In the genomic region with DNA sequence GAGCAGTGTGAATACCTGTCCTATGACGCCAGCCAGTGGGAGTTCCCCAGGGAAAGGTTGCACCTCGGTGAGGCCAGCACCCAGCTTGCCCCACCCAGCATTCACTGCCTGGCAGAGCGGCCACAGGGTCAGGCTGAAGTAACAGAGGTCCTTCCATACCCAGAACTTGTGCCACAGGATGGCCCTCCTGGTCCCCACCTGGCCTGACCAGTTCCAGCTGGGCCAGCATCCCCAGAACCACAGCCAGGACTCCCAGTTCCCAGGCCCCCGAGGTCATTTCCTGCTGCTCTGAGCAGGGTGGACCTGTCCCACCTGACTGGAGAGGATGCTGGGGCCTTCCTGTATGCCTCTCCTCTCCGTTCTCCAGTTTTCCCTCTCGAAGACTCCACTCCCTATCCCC, we compare ENCODE assay signal across 26 mouse cellular contexts. TPM values are rescaled to one million over a fixed set of nuclear protein-coding genes. Genes with fewer than 3 reads are reported as not detected.
A peak's percentile ranks its signal among the peaks of the same experiment; 100 is the strongest.
DNase-seq lines count a peak whose midpoint lies in the region; ATAC-seq and TF ChIP-seq lines count a peak whose summit lies in the region.
"Had no signal": no experiment of that assay in that cellular context is flagged by ENCODE, and none has a peak within 500 bp of the region (broad histone marks: within the 10 kb centered on the region; RNA-seq: fewer than 3 reads in every experiment).

No protein-coding gene starts in this region.

- no peak for TF ChIP-seq EP300 in stomach, postnatal 0 days (optimal IDR thresholded peaks at IDR 0.05)

- no peak overlapping the region for H3K4me2 ChIP-seq in midbrain, embryonic 12.5 days (replicated peaks)
- no peak overlapping the region for H3K4me2 ChIP-seq in midbrain, postnatal 0 days (ENCODE audit: low read depth, low read length, poor library complexity, severe bottlenecking)
- no peak overlapping the region for H3K4me2 ChIP-seq in stomach, postnatal 0 days (replicated peaks; ENCODE audit: low read depth)
- no peak overlapping the region for H3K4me2 ChIP-seq in neural tube, embryonic 15.5 days

- WGBS in midbrain, embryonic 12.5 days, result 76% methylated on average over 6 of the region's 6 CpGs
- 75% methylated on average over 6 of the region's 6 CpGs for WGBS in midbrain, postnatal 0 days
- WGBS in stomach, postnatal 0 days, result 70% methylated on average over 6 of the region's 6 CpGs
- WGBS in neural tube, embryonic 15.5 days, result 77% methylated on average over 6 of the region's 6 CpGs

- H3K4me1 ChIP-seq in midbrain, embryonic 12.5 days, result peaks cover 13% of the 10 kb centered on the region; the same call in 1 of the 2 replicates
- H3K4me1 ChIP-seq in midbrain, postnatal 0 days (ENCODE audit: insufficient read depth, low read length), result 0 out of 2 replicates have a peak, but pooled peaks cover 4% of the 10 kb centered on the region
- H3K4me1 ChIP-seq in stomach, postnatal 0 days (replicated peaks; ENCODE audit: control insufficient read depth, insufficient read depth), result no peaks in the 10 kb centered on the region
- peaks cover 18% of the 10 kb centered on the region for H3K4me1 ChIP-seq in neural tube, embryonic 15.5 days

- H3K9ac ChIP-seq in midbrain, embryonic 12.5 days (replicated peaks), result no peak overlapping the region
- no peak overlapping the region for H3K9ac ChIP-seq in midbrain, postnatal 0 days (replicated peaks; ENCODE audit: low read length, poor library complexity, severe bottlenecking)
- no peak overlapping the region for H3K9ac ChIP-seq in stomach, postnatal 0 days (ENCODE audit: low read length)
- H3K9ac ChIP-seq in neural tube, embryonic 15.5 days (replicated peaks), result no peak overlapping the region

- H3K9me3 ChIP-seq in midbrain, embryonic 12.5 days, result no peaks in the 10 kb centered on the region
- no peaks in the 10 kb centered on the region for H3K9me3 ChIP-seq in midbrain, postnatal 0 days (ENCODE audit: low read length)
- H3K9me3 ChIP-seq in stomach, postnatal 0 days (ENCODE audit: control insufficient read depth, low read length), result no peaks in the 10 kb centered on the region
- no peaks in the 10 kb centered on the region for H3K9me3 ChIP-seq in neural tube, embryonic 15.5 days (replicated peaks)
- H3K9me3 ChIP-seq: G1E had no signal

- H3K27ac ChIP-seq in midbrain, embryonic 12.5 days (replicated peaks), result no peak overlapping the region
- H3K27ac ChIP-seq in midbrain, postnatal 0 days (ENCODE audit: low read depth, low read length), result no peak overlapping the region
- no peak overlapping the region for H3K27ac ChIP-seq in stomach, postnatal 0 days (replicated peaks)
- no peak overlapping the region for H3K27ac ChIP-seq in neural tube, embryonic 15.5 days (replicated peaks)

- TF ChIP-seq CTCF in midbrain, postnatal 0 days (IDR thresholded peaks at IDR 0.05), result no peak
- no peak for TF ChIP-seq CTCF in stomach, postnatal 0 days (IDR thresholded peaks at IDR 0.05; ENCODE audit: low read depth)

- H3K36me3 ChIP-seq in midbrain, embryonic 12.5 days, result no peaks in the 10 kb centered on the region
- H3K36me3 ChIP-seq in midbrain, postnatal 0 days (ENCODE audit: insufficient read depth, low read length), result no peaks in the 10 kb centered on the region
- no peaks in the 10 kb centered on the region for H3K36me3 ChIP-seq in stomach, postnatal 0 days (ENCODE audit: control insufficient read depth, insufficient read depth, low read length)
- H3K36me3 ChIP-seq in neural tube, embryonic 15.5 days, result no peaks in the 10 kb centered on the region
- H3K36me3 ChIP-seq: G1E had no signal

- peak; percentile 94 for DNase-seq in heart, adult 11 months
- no peak for DNase-seq in heart, adult 8-10 months (ENCODE audit: low spot score)
- no peak for DNase-seq in midbrain, postnatal 0 days (ENCODE audit: low spot score)
- peak; percentile 19 for DNase-seq in stomach, postnatal 0 days (ENCODE audit: low spot score)
- DNase-seq: adrenal gland, adult 2 months; adrenal gland, adult 8-10 months; adrenal gland, postnatal 10 days; adrenal gland, postnatal 14 days; adrenal gland, postnatal 25 days; adrenal gland, postnatal 36 days; B cell, adult 2 months; cerebellum, adult 11 months; cerebellum, adult 11-12 months; cerebellum, adult 18-20 months had no signal

- H3K27me3 ChIP-seq in midbrain, embryonic 12.5 days, result peaks cover 64% of the 10 kb centered on the region
- H3K27me3 ChIP-seq in midbrain, postnatal 0 days (ENCODE audit: insufficient read depth, low read length), result peaks cover 30% of the 10 kb centered on the region; the same call in 1 of the 2 replicates
- peaks cover 2% of the 10 kb centered on the region; the same call in 1 of the 2 replicates for H3K27me3 ChIP-seq in stomach, postnatal 0 days (ENCODE audit: control insufficient read depth, insufficient read depth, low read length)
- peaks cover 58% of the 10 kb centered on the region for H3K27me3 ChIP-seq in neural tube, embryonic 15.5 days (replicated peaks)

- H3K4me3 ChIP-seq in midbrain, embryonic 12.5 days, result no peak overlapping the region
- H3K4me3 ChIP-seq in midbrain, postnatal 0 days (ENCODE audit: low read depth, low read length), result no peak overlapping the region
- no peak overlapping the region for H3K4me3 ChIP-seq in stomach, postnatal 0 days (ENCODE audit: low read depth, low read length)
- H3K4me3 ChIP-seq in neural tube, embryonic 15.5 days (replicated peaks), result no peak overlapping the region

- 0 out of 2 replicates have a peak, but pooled peaks have one; percentile 20 for ATAC-seq in midbrain, embryonic 12.5 days (ENCODE audit: low FRiP score, low read depth)
- ATAC-seq in midbrain, postnatal 0 days (ENCODE audit: low FRiP score), result no peak
- peak; percentile 33; the same call in 1 of the 2 replicates for ATAC-seq in stomach, postnatal 0 days (ENCODE audit: low FRiP score, low TSS enrichment)
- no peak for ATAC-seq in neural tube, embryonic 15.5 days (ENCODE audit: low FRiP score)
- ATAC-seq: activated CD4-positive, CD25-positive, alpha-beta regulatory T cell, adult 4 months; CD4-positive, CD25-positive, alpha-beta regulatory T cell, adult 4 months; Patski had no signal

RNA-seq across cellular contexts. Expression of a gene that starts 26.6 kb away (rescaled TPM):
- total RNA-seq in heart, adult 8-10 months (2022), result 10 to 100 TPM; 11.8 to 12.4 (median 12.2) TPM
- 2.1 and 2.8 TPM in 2 replicates for polyA plus RNA-seq in midbrain, embryonic 12.5 days (2016; fragmentation: Nextera tagmentation; extraction: Ambion mirVana)
- total RNA-seq in midbrain, postnatal 0 days (2014; rRNA removed), result 2.6 and 2.8 TPM in 2 replicates
- polyA plus RNA-seq in midbrain, postnatal 0 days (2015; fragmentation: Nextera tagmentation; extraction: Ambion mirVana), result 1.3 and 1.4 TPM in 2 replicates
- 1.4 and 1.5 TPM in 2 replicates for polyA plus RNA-seq in stomach, postnatal 0 days (2015; fragmentation: Nextera tagmentation; extraction: Ambion mirVana)
- 1.7 and 2.1 TPM in 2 replicates for polyA plus RNA-seq in neural tube, embryonic 15.5 days (2015; fragmentation: Nextera tagmentation; extraction: Ambion mirVana)
- polyA plus RNA-seq: activated CD4-positive, CD25-positive, alpha-beta regulatory T cell, adult 4 months; CD4-positive, CD25-positive, alpha-beta regulatory T cell, adult 4 months had no signal

RNA-seq across cellular contexts. Expression of a gene that starts 27.7 kb away (rescaled TPM):
- 1 to 10 TPM in 2 of 4 experiments, under 1 TPM in 1, not detected in 1; 0.72 to 2.7 (median 1.4) TPM for total RNA-seq in heart, adult 8-10 months (2022)
- not detected in 2 replicates for polyA plus RNA-seq in midbrain, embryonic 12.5 days (2016; fragmentation: Nextera tagmentation; extraction: Ambion mirVana)
- not detected in 2 replicates for total RNA-seq in midbrain, postnatal 0 days (2014; rRNA removed)
- 0.59 TPM in 1 of 2 replicates, not detected in the other for polyA plus RNA-seq in midbrain, postnatal 0 days (2015; fragmentation: Nextera tagmentation; extraction: Ambion mirVana)
- 3.6 and 3.9 TPM in 2 replicates for polyA plus RNA-seq in stomach, postnatal 0 days (2015; fragmentation: Nextera tagmentation; extraction: Ambion mirVana)
- polyA plus RNA-seq in neural tube, embryonic 15.5 days (2015; fragmentation: Nextera tagmentation; extraction: Ambion mirVana), result not detected in 2 replicates
- total RNA-seq: adrenal gland, adult 18-20 months; adrenal gland, adult 2 months; adrenal gland, adult 8-10 months; adrenal gland, postnatal 10 days; adrenal gland, postnatal 14 days; adrenal gland, postnatal 25 days; adrenal gland, postnatal 36 days; adrenal gland, postnatal 4 days; CH12.LX; G1E; MEL had no signal
- polyA plus RNA-seq: adrenal gland, adult 2 months; brain, embryonic 14.5 days; C2C12; G1E; Patski had no signal

Comparison
In these comparisons a context has a peak if more than half of its experiments do, and no peak if none do; other contexts are left out.
1. DNase-seq: peak in heart, adult 11 months (single experiment) and stomach, postnatal 0 days (single experiment); none in heart, adult 8-10 months (single experiment) and midbrain, postnatal 0 days (single experiment).
2. ATAC-seq: peak in midbrain, embryonic 12.5 days (single experiment) and stomach, postnatal 0 days (single experiment); none in midbrain, postnatal 0 days (single experiment) and neural tube, embryonic 15.5 days (single experiment).